Comparison of ENCODE assay signal across 12 mouse cellular contexts in genomic region chr19:4718716-4719115, GRCm38 (mm10). TPM values are rescaled to one million over a fixed set of nuclear protein-coding genes. Genes with fewer than 3 reads are reported as not detected.
DNase-seq lines count a peak whose midpoint lies in the region; ATAC-seq and TF ChIP-seq lines count a peak whose summit lies in the region.
"Had no signal": no experiment of that assay in that cellular context is flagged by ENCODE, and none has a peak within 500 bp of the region (broad histone marks: within the 10 kb centered on the region; RNA-seq: fewer than 3 reads in every experiment).

No protein-coding gene starts in this region.

- peak overlapping the region; percentile 62; the same call in 1 of the 2 replicates for H3K27ac ChIP-seq in kidney, postnatal 0 days
- no peak overlapping the region for H3K27ac ChIP-seq in lung, postnatal 0 days (ENCODE audit: low read length)
- H3K27ac ChIP-seq: macrophage; neural tube, embryonic 13.5 days had no signal

- TF ChIP-seq EP300 in lung, postnatal 0 days (IDR thresholded peaks at IDR 0.05), result no peak

- H3K9ac ChIP-seq in kidney, postnatal 0 days (ENCODE audit: low read depth, low read length), result no peak overlapping the region
- H3K9ac ChIP-seq in lung, postnatal 0 days (replicated peaks; ENCODE audit: low read depth), result no peak overlapping the region
- H3K9ac ChIP-seq: neural tube, embryonic 13.5 days had no signal

- TF ChIP-seq CTCF in kidney, postnatal 0 days (IDR thresholded peaks at IDR 0.05; ENCODE audit: low read depth), result no peak
- no peak for TF ChIP-seq CTCF in lung, postnatal 0 days (IDR thresholded peaks at IDR 0.05)

- no peaks in the 10 kb centered on the region for H3K36me3 ChIP-seq in kidney, postnatal 0 days (ENCODE audit: insufficient read depth, low read length)
- H3K36me3 ChIP-seq in lung, postnatal 0 days (ENCODE audit: insufficient read depth, low read length), result no peaks in the 10 kb centered on the region

- WGBS in kidney, postnatal 0 days, result 26% methylated on average over 10 of the region's 12 CpGs
- 21% methylated on average over 8 of the region's 12 CpGs for WGBS in lung, postnatal 0 days

- no peak overlapping the region for H3K4me3 ChIP-seq in kidney, postnatal 0 days (replicated peaks; ENCODE audit: low read depth, low read length)
- H3K4me3 ChIP-seq in lung, postnatal 0 days (ENCODE audit: low read depth, low read length), result no peak overlapping the region
- H3K4me3 ChIP-seq: neural tube, embryonic 13.5 days had no signal

- no peak for DNase-seq in kidney, postnatal 0 days (ENCODE audit: low spot score)
- DNase-seq in kidney, postnatal 36 days, result no peak
- DNase-seq in CD4-positive helper T cell, adult 2 months (ENCODE audit: low read depth, low spot score), result peak; percentile 43
- DNase-seq in lung, postnatal 0 days (ENCODE audit: low spot score), result peak; percentile 43
- no peak for DNase-seq in heart, postnatal 36 days
- no peak for DNase-seq in layer of hippocampus, adult 9-11 months
- DNase-seq: adrenal gland, adult 2 months; cerebellum, adult 18-20 months; right cerebral cortex, postnatal 14 days had no signal

- peak overlapping the region; percentile 22; the same call in 1 of the 2 replicates for H3K4me2 ChIP-seq in kidney, postnatal 0 days (ENCODE audit: low read length)
- no peak overlapping the region for H3K4me2 ChIP-seq in lung, postnatal 0 days (replicated peaks; ENCODE audit: low read depth, low read length)
- H3K4me2 ChIP-seq: neural tube, embryonic 13.5 days had no signal

- no peak for ATAC-seq in kidney, postnatal 0 days (replicated peaks; ENCODE audit: low FRiP score, low read depth)
- peak; percentile 71 for ATAC-seq in CD4-positive, CD25-positive, alpha-beta regulatory T cell, adult 4 months
- peak; percentile 30 for ATAC-seq in lung, postnatal 0 days

- H3K27me3 ChIP-seq in kidney, postnatal 0 days (ENCODE audit: insufficient read depth, low read length), result peaks cover 6% of the 10 kb centered on the region
- peaks cover 10% of the 10 kb centered on the region for H3K27me3 ChIP-seq in lung, postnatal 0 days (replicated peaks; ENCODE audit: insufficient read depth, low read length)

- intact Hi-C loops in heart, postnatal 36 days (cut with DNase I), result no loop called here

- H3K4me1 ChIP-seq in kidney, postnatal 0 days (replicated peaks; ENCODE audit: insufficient read depth, low read length), result peaks cover 6% of the 10 kb centered on the region; the same call in 1 of the 2 replicates
- no peaks in the 10 kb centered on the region for H3K4me1 ChIP-seq in lung, postnatal 0 days (ENCODE audit: insufficient read depth, low read depth, low read length)

- H3K9me3 ChIP-seq in kidney, postnatal 0 days (replicated peaks; ENCODE audit: low read length), result no peaks in the 10 kb centered on the region
- H3K9me3 ChIP-seq in lung, postnatal 0 days (ENCODE audit: low read length), result no peaks in the 10 kb centered on the region
- H3K9me3 ChIP-seq: neural tube, embryonic 13.5 days had no signal

RNA-seq across cellular contexts. Expression of gene Sptbn2, which starts 7.7 kb away (rescaled TPM):
- polyA plus RNA-seq in kidney, postnatal 0 days (2015; fragmentation: Nextera tagmentation; extraction: Ambion mirVana), result 2.6 and 3.0 TPM in 2 replicates
- polyA plus RNA-seq in CD4-positive, CD25-positive, alpha-beta regulatory T cell, adult 4 months (2017; shearing (Covaris generic)), result under 1 TPM; 0.13 to 0.18 TPM
- 0.50 and 0.51 TPM in 2 replicates for polyA plus RNA-seq in lung, postnatal 0 days (2015; fragmentation: Nextera tagmentation; extraction: Ambion mirVana)
- total RNA-seq in heart, postnatal 36 days (2021), result under 1 TPM; 0.19 to 0.22 TPM

RNA-seq across cellular contexts. Expression of gene Gm960, which starts 20.2 kb away (rescaled TPM):
- polyA plus RNA-seq in kidney, postnatal 0 days (2015; fragmentation: Nextera tagmentation; extraction: Ambion mirVana), result 2.5 and 3.2 TPM in 2 replicates
- polyA plus RNA-seq in CD4-positive, CD25-positive, alpha-beta regulatory T cell, adult 4 months (2017; shearing (Covaris generic)), result not detected
- 0.71 and 1.4 TPM in 2 replicates for polyA plus RNA-seq in lung, postnatal 0 days (2015; fragmentation: Nextera tagmentation; extraction: Ambion mirVana)
- not detected for total RNA-seq in heart, postnatal 36 days (2021)
- polyA plus RNA-seq: macrophage had no signal

RNA-seq across cellular contexts. Expression of gene Rbm4b, which starts 37.6 kb away (rescaled TPM):
- polyA plus RNA-seq in kidney, postnatal 0 days (2015; fragmentation: Nextera tagmentation; extraction: Ambion mirVana), result 44.9 and 47.2 TPM in 2 replicates
- 100 to 1,000 TPM; 105 to 151 TPM for polyA plus RNA-seq in CD4-positive, CD25-positive, alpha-beta regulatory T cell, adult 4 months (2017; shearing (Covaris generic))
- 23.4 and 26.8 TPM in 2 replicates for polyA plus RNA-seq in lung, postnatal 0 days (2015; fragmentation: Nextera tagmentation; extraction: Ambion mirVana)
- total RNA-seq in heart, postnatal 36 days (2021), result 1 to 10 TPM; 5.9 to 7.0 TPM

Comparison
In these comparisons a context has a peak if more than half of its experiments do, and no peak if none do; other contexts are left out.
1. DNase-seq: peak in CD4-positive helper T cell, adult 2 months (single experiment) and lung, postnatal 0 days (single experiment); none in kidney, postnatal 0 days (single experiment), kidney, postnatal 36 days (0 of 2), heart, postnatal 36 days (0 of 2) and layer of hippocampus, adult 9-11 months (single experiment).